Comparison of ENCODE assay signal across 8 mouse cellular contexts in the genomic region with DNA sequence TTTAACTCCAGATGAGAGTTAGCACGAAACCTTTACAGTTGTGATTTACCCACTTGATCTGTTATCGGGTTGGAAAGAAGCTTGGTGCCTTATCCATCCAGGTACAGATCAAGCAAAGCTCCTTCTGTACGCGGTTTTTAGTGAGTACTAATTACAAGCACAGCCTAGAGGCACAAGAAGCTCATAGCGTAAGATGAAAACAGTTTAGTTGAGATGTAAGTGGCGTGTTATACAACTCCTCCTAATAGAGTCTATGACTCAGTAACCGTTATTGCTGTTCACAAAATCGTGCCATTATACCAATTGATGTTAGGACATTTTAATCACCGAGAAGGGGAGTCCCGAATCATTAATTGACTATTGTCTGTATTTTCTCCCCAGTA. TPM values are rescaled to one million over a fixed set of nuclear protein-coding genes. Genes with fewer than 3 reads are reported as not detected.
DNase-seq lines count a peak whose midpoint lies in the region; ATAC-seq and TF ChIP-seq lines count a peak whose summit lies in the region.

No protein-coding gene starts in this region.

- H3K4me1 ChIP-seq in heart, embryonic 10.5 days, result peaks cover 16% of the 10 kb centered on the region
- H3K4me1 ChIP-seq in embryonic fibroblast, embryonic 13.5 days (ENCODE audit: control insufficient read depth, insufficient read depth, low read length), result no peaks in the 10 kb centered on the region
- H3K4me1 ChIP-seq in liver, embryonic 13.5 days (replicated peaks), result peaks cover 32% of the 10 kb centered on the region

- peaks cover 16% of the 10 kb centered on the region; the same call in 1 of the 2 replicates for H3K36me3 ChIP-seq in heart, embryonic 10.5 days
- peaks cover 8% of the 10 kb centered on the region; the same call in 1 of the 2 replicates for H3K36me3 ChIP-seq in liver, embryonic 13.5 days

- 43% methylated on average over 10 of the region's 10 CpGs for WGBS in heart, embryonic 10.5 days
- WGBS in liver, embryonic 13.5 days (ENCODE audit: insufficient replicate concordance), result 30% methylated on average over 10 of the region's 10 CpGs

- peak overlapping the region; percentile 98 for H3K4me3 ChIP-seq in heart, embryonic 10.5 days
- H3K4me3 ChIP-seq in embryonic fibroblast, embryonic 13.5 days (ENCODE audit: insufficient read depth, low read length), result peak overlapping the region; percentile 81
- H3K4me3 ChIP-seq in liver, embryonic 13.5 days (replicated peaks), result peak overlapping the region; percentile 86

- H3K9me3 ChIP-seq in heart, embryonic 10.5 days, result no peaks in the 10 kb centered on the region
- no peaks in the 10 kb centered on the region for H3K9me3 ChIP-seq in liver, embryonic 13.5 days (replicated peaks)

- no peaks in the 10 kb centered on the region for H3K27me3 ChIP-seq in heart, embryonic 10.5 days (ENCODE audit: insufficient read depth, poor library complexity, severe bottlenecking)
- no peaks in the 10 kb centered on the region for H3K27me3 ChIP-seq in liver, embryonic 13.5 days

- no peak for DNase-seq in heart, embryonic 10.5 days (ENCODE audit: low spot score)
- DNase-seq in heart, postnatal 14 days, result no peak
- peak; percentile 71 for DNase-seq in A20 (ENCODE audit: low read depth, low spot score)
- no peak for DNase-seq in liver, embryonic 13.5 days
- no peak for DNase-seq in layer of hippocampus, postnatal 25 days (ENCODE audit: extremely low spot score in 1 of 2, low spot score in 1 of 2)
- DNase-seq in kidney, postnatal 10 days, result no peak

- intact Hi-C loops in heart, postnatal 14 days (cut with DNase I), result loop anchor here (5.0 kb wide), 1 partner anchor 44 kb away; a partner anchor contains a TSS

- H3K4me2 ChIP-seq in liver, embryonic 13.5 days, result peak overlapping the region; percentile 75

- H3K27ac ChIP-seq in heart, embryonic 10.5 days, result peak overlapping the region; percentile 93
- no peak overlapping the region for H3K27ac ChIP-seq in embryonic fibroblast, embryonic 13.5 days (ENCODE audit: insufficient read depth, low read length)
- H3K27ac ChIP-seq in liver, embryonic 13.5 days, result peak overlapping the region; percentile 80; the same call in 1 of the 2 replicates

- 0 out of 2 replicates have a peak, but pooled peaks have one; percentile 1 for ATAC-seq in liver, embryonic 13.5 days (ENCODE audit: low read depth)
- ATAC-seq in erythroid progenitor cell, adult 5-6 weeks (replicated peaks; ENCODE audit: low FRiP score, poor library complexity, severe bottlenecking), result no peak

- peak overlapping the region; percentile 86 for H3K9ac ChIP-seq in liver, embryonic 13.5 days

- TF ChIP-seq CTCF in embryonic fibroblast, embryonic 13.5 days (IDR thresholded peaks at IDR 0.05; ENCODE audit: borderline replicate concordance, insufficient read depth, low read length), result no peak

- no peak for TF ChIP-seq POLR2A in embryonic fibroblast, embryonic 13.5 days (IDR thresholded peaks at IDR 0.05; ENCODE audit: low read depth, low read length)

RNA-seq across cellular contexts. Expression of a gene that starts 1.0 kb away (rescaled TPM):
- 30.3 and 34.0 TPM in 2 replicates for polyA plus RNA-seq in heart, embryonic 10.5 days (2016; fragmentation: Nextera tagmentation; extraction: Ambion mirVana)
- total RNA-seq in heart, postnatal 14 days (2021), result 10 to 100 TPM; 30.6 to 33.4 TPM
- 23.2 and 28.7 TPM in 2 replicates for polyA plus RNA-seq in embryonic fibroblast, embryonic 13.5 days (2011; ENCODE audit: insufficient read length, low read depth, missing spikeins)
- 16.8 and 21.9 TPM in 2 replicates for polyA plus RNA-seq in liver, embryonic 13.5 days (2015; fragmentation: Nextera tagmentation; extraction: Ambion mirVana)
- total RNA-seq in erythroid progenitor cell, adult 5-6 weeks (2015; ENCODE audit: low replicate concordance), result 1.7 and 9.4 TPM in 2 replicates
- total RNA-seq in erythroid progenitor cell, adult 5-6 weeks (2017; ENCODE audit: low replicate concordance), result 4.8 and 11.4 TPM in 2 replicates
- 10 to 100 TPM; 71.6 to 77.5 TPM for total RNA-seq in layer of hippocampus, postnatal 25 days (2021)

RNA-seq across cellular contexts. Expression of a gene that starts 42.6 kb away (rescaled TPM):
- polyA plus RNA-seq in heart, embryonic 10.5 days (2016; fragmentation: Nextera tagmentation; extraction: Ambion mirVana), result 21.1 and 22.7 TPM in 2 replicates
- total RNA-seq in heart, postnatal 14 days (2021), result 10 to 100 TPM; 14.0 to 15.7 TPM
- 32.0 and 41.2 TPM in 2 replicates for polyA plus RNA-seq in embryonic fibroblast, embryonic 13.5 days (2011; ENCODE audit: insufficient read length, low read depth, missing spikeins)
- polyA plus RNA-seq in liver, embryonic 13.5 days (2015; fragmentation: Nextera tagmentation; extraction: Ambion mirVana), result 13.9 and 20.1 TPM in 2 replicates
- 44.3 and 51.6 TPM in 2 replicates for total RNA-seq in erythroid progenitor cell, adult 5-6 weeks (2015; ENCODE audit: low replicate concordance)
- 19.4 and 20.3 TPM in 2 replicates for total RNA-seq in erythroid progenitor cell, adult 5-6 weeks (2017; ENCODE audit: low replicate concordance)
- 10 to 100 TPM; 21.9 to 23.3 TPM for total RNA-seq in layer of hippocampus, postnatal 25 days (2021)

RNA-seq across cellular contexts. Expression of a gene that starts 57.7 kb away (rescaled TPM):
- 0.90 and 1.8 TPM in 2 replicates for polyA plus RNA-seq in heart, embryonic 10.5 days (2016; fragmentation: Nextera tagmentation; extraction: Ambion mirVana)
- 1 to 10 TPM; 2.8 to 3.0 TPM for total RNA-seq in heart, postnatal 14 days (2021)
- polyA plus RNA-seq in embryonic fibroblast, embryonic 13.5 days (2011; ENCODE audit: insufficient read length, low read depth, missing spikeins), result 4.0 and 4.3 TPM in 2 replicates
- 2.2 and 2.4 TPM in 2 replicates for polyA plus RNA-seq in liver, embryonic 13.5 days (2015; fragmentation: Nextera tagmentation; extraction: Ambion mirVana)
- total RNA-seq in erythroid progenitor cell, adult 5-6 weeks (2015; ENCODE audit: low replicate concordance), result 4.2 and 6.8 TPM in 2 replicates
- total RNA-seq in erythroid progenitor cell, adult 5-6 weeks (2017; ENCODE audit: low replicate concordance), result 5.5 and 5.8 TPM in 2 replicates
- 1 to 10 TPM in 1 of 2 experiments, under 1 TPM in 1; 0.75 to 1.0 TPM for total RNA-seq in layer of hippocampus, postnatal 25 days (2021)
